Comparison of ENCODE assay signal across 17 mouse cellular contexts in genomic region chr11:52280566-52281455, GRCm38 (mm10). TPM values are rescaled to one million over a fixed set of nuclear protein-coding genes. Genes with fewer than 3 reads are reported as not detected.
DNase-seq lines count a peak whose midpoint lies in the region; ATAC-seq and TF ChIP-seq lines count a peak whose summit lies in the region.
"Had no signal": no experiment of that assay in that cellular context is flagged by ENCODE, and none has a peak within 500 bp of the region (broad histone marks: within the 10 kb centered on the region; RNA-seq: fewer than 3 reads in every experiment).

No protein-coding gene starts in this region.

- 84% methylated on average over 11 of the region's 11 CpGs for WGBS in heart, embryonic 15.5 days
- WGBS in neural tube, embryonic 11.5 days, result 87% methylated on average over 11 of the region's 11 CpGs
- 89% methylated on average over 11 of the region's 11 CpGs for WGBS in neural tube, embryonic 15.5 days
- 19% methylated on average over 11 of the region's 11 CpGs for WGBS in thymus, adult 2 months
- 92% methylated on average over 11 of the region's 11 CpGs for WGBS in intestine, postnatal 0 days

- no peak overlapping the region for H3K27ac ChIP-seq in heart, embryonic 15.5 days
- no peak overlapping the region for H3K27ac ChIP-seq in neural tube, embryonic 11.5 days (ENCODE audit: low read depth, low read length)
- H3K27ac ChIP-seq in neural tube, embryonic 15.5 days (replicated peaks), result no peak overlapping the region
- peak overlapping the region; percentile 96 for H3K27ac ChIP-seq in thymus, adult 2 months (ENCODE audit: control insufficient read depth, insufficient read depth, low read length)
- no peak overlapping the region for H3K27ac ChIP-seq in intestine, postnatal 0 days (ENCODE audit: low read depth, low read length)
- H3K27ac ChIP-seq: hindbrain, postnatal 0 days; limb, embryonic 15.5 days; midbrain, embryonic 15.5 days had no signal

- intact Hi-C loops in heart, postnatal 25 days (cut with DNase I), result no loop called here

- ATAC-seq in heart, embryonic 15.5 days (replicated peaks; ENCODE audit: insufficient number of reproducible peaks, insufficient read depth, low FRiP score, low read depth), result no peak
- ATAC-seq in neural tube, embryonic 11.5 days (ENCODE audit: insufficient read depth, low FRiP score, low TSS enrichment), result no peak
- no peak for ATAC-seq in neural tube, embryonic 15.5 days (ENCODE audit: low FRiP score)
- ATAC-seq in intestine, postnatal 0 days, result no peak
- ATAC-seq: hindbrain, postnatal 0 days; midbrain, embryonic 15.5 days had no signal

- no peak for TF ChIP-seq CTCF in thymus, adult 2 months (IDR thresholded peaks at IDR 0.05; ENCODE audit: borderline replicate concordance, control insufficient read depth, extremely low read depth, insufficient read depth, low read length, poor library complexity)
- no peak for TF ChIP-seq CTCF in intestine, postnatal 0 days (IDR thresholded peaks at IDR 0.05; ENCODE audit: low read depth)

- peak overlapping the region; percentile 62; the same call in 1 of the 2 replicates for H3K4me3 ChIP-seq in heart, embryonic 15.5 days
- H3K4me3 ChIP-seq in neural tube, embryonic 11.5 days (ENCODE audit: low read depth, low read length), result no peak overlapping the region
- no peak overlapping the region for H3K4me3 ChIP-seq in neural tube, embryonic 15.5 days (replicated peaks)
- H3K4me3 ChIP-seq in thymus, adult 2 months (ENCODE audit: control insufficient read depth, insufficient read depth, low read length), result peak overlapping the region; percentile 90
- no peak overlapping the region for H3K4me3 ChIP-seq in intestine, postnatal 0 days (ENCODE audit: low read depth, low read length)
- H3K4me3 ChIP-seq: megakaryocyte, embryonic 14.5 days; midbrain, embryonic 15.5 days had no signal

- DNase-seq in heart, postnatal 25 days (ENCODE audit: low spot score), result no peak
- peak; percentile 9 for DNase-seq in neural tube, embryonic 11.5 days (ENCODE audit: low spot score)
- peak; percentile 57 for DNase-seq in thymus, adult 2 months
- no peak for DNase-seq in frontal cortex, postnatal 36 days (ENCODE audit: low spot score in 2 of 2)
- DNase-seq: adrenal gland, postnatal 25 days; cerebellum, adult 2 months; gastrocnemius, postnatal 25 days; kidney, adult 2 months; kidney, postnatal 4 days; right cerebral cortex, postnatal 25 days had no signal

- no peak for TF ChIP-seq POLR2A in thymus, adult 2 months (IDR thresholded peaks at IDR 0.05; ENCODE audit: control insufficient read depth, extremely low read depth, insufficient read depth, low read length, poor library complexity)

- no peaks in the 10 kb centered on the region for H3K36me3 ChIP-seq in heart, embryonic 15.5 days
- no peaks in the 10 kb centered on the region for H3K36me3 ChIP-seq in neural tube, embryonic 11.5 days (ENCODE audit: control insufficient read depth, insufficient read depth, low read length)
- no peaks in the 10 kb centered on the region for H3K36me3 ChIP-seq in neural tube, embryonic 15.5 days
- H3K36me3 ChIP-seq in thymus, adult 2 months (ENCODE audit: control insufficient read depth, insufficient read depth, low read length), result peaks cover 62% of the 10 kb centered on the region
- H3K36me3 ChIP-seq in intestine, postnatal 0 days (ENCODE audit: control insufficient read depth, insufficient read depth), result no peaks in the 10 kb centered on the region
- H3K36me3 ChIP-seq: midbrain, embryonic 15.5 days had no signal

- H3K9ac ChIP-seq in heart, embryonic 15.5 days, result no peak overlapping the region
- no peak overlapping the region for H3K9ac ChIP-seq in neural tube, embryonic 11.5 days (ENCODE audit: low read length)
- no peak overlapping the region for H3K9ac ChIP-seq in neural tube, embryonic 15.5 days (replicated peaks)
- no peak overlapping the region for H3K9ac ChIP-seq in intestine, postnatal 0 days (ENCODE audit: low read depth, low read length)
- H3K9ac ChIP-seq: limb, embryonic 15.5 days; midbrain, embryonic 15.5 days had no signal

- H3K4me1 ChIP-seq in heart, embryonic 15.5 days (replicated peaks), result peaks cover 27% of the 10 kb centered on the region
- H3K4me1 ChIP-seq in neural tube, embryonic 11.5 days (ENCODE audit: control insufficient read depth, insufficient read depth, low read length), result peaks cover 6% of the 10 kb centered on the region
- peaks cover 24% of the 10 kb centered on the region for H3K4me1 ChIP-seq in neural tube, embryonic 15.5 days
- peaks cover 22% of the 10 kb centered on the region for H3K4me1 ChIP-seq in thymus, adult 2 months (replicated peaks; ENCODE audit: control insufficient read depth, insufficient read depth, low read length)
- H3K4me1 ChIP-seq in intestine, postnatal 0 days (replicated peaks; ENCODE audit: control insufficient read depth, insufficient read depth, low read length), result 0 out of 2 replicates have a peak, but pooled peaks cover 5% of the 10 kb centered on the region

- H3K9me3 ChIP-seq in heart, embryonic 15.5 days (replicated peaks), result no peaks in the 10 kb centered on the region
- H3K9me3 ChIP-seq in neural tube, embryonic 11.5 days (ENCODE audit: control insufficient read depth, low read length), result no peaks in the 10 kb centered on the region
- H3K9me3 ChIP-seq in neural tube, embryonic 15.5 days (replicated peaks), result no peaks in the 10 kb centered on the region
- no peaks in the 10 kb centered on the region for H3K9me3 ChIP-seq in intestine, postnatal 0 days (ENCODE audit: control insufficient read depth)
- H3K9me3 ChIP-seq: limb, embryonic 15.5 days; megakaryocyte, embryonic 14.5 days; midbrain, embryonic 15.5 days had no signal

- peaks cover 20% of the 10 kb centered on the region for H3K27me3 ChIP-seq in heart, embryonic 15.5 days
- H3K27me3 ChIP-seq in neural tube, embryonic 11.5 days (ENCODE audit: control insufficient read depth, insufficient read depth, low read length), result peaks cover 19% of the 10 kb centered on the region
- peaks cover 28% of the 10 kb centered on the region for H3K27me3 ChIP-seq in neural tube, embryonic 15.5 days (replicated peaks)
- H3K27me3 ChIP-seq in thymus, adult 2 months (ENCODE audit: control insufficient read depth, insufficient read depth, low read length), result no peaks in the 10 kb centered on the region
- H3K27me3 ChIP-seq in intestine, postnatal 0 days (replicated peaks; ENCODE audit: control insufficient read depth, insufficient read depth, low read length), result no peaks in the 10 kb centered on the region; the same call in 1 of the 2 replicates

- peak overlapping the region; percentile 98; the same call in 1 of the 2 replicates for H3K4me2 ChIP-seq in heart, embryonic 15.5 days
- no peak overlapping the region for H3K4me2 ChIP-seq in neural tube, embryonic 11.5 days (ENCODE audit: low read depth)
- no peak overlapping the region for H3K4me2 ChIP-seq in neural tube, embryonic 15.5 days
- H3K4me2 ChIP-seq in intestine, postnatal 0 days (replicated peaks; ENCODE audit: low read depth), result no peak overlapping the region
- H3K4me2 ChIP-seq: limb, embryonic 15.5 days had no signal

RNA-seq across cellular contexts. Expression of gene Tcf7, which starts 2.0 kb away (rescaled TPM):
- 5.0 and 36.0 TPM in 2 replicates for polyA plus RNA-seq in heart, embryonic 15.5 days (2015; fragmentation: Nextera tagmentation; extraction: Ambion mirVana)
- under 1 TPM; 0.70 to 0.75 TPM for total RNA-seq in heart, postnatal 25 days (2021)
- 10.6 and 12.7 TPM in 2 replicates for polyA plus RNA-seq in neural tube, embryonic 11.5 days (2014; fragmentation: Nextera tagmentation; extraction: Ambion mirVana)
- polyA plus RNA-seq in neural tube, embryonic 15.5 days (2015; fragmentation: Nextera tagmentation; extraction: Ambion mirVana), result 5.0 and 50.9 TPM in 2 replicates
- polyA plus RNA-seq in thymus, adult 2 months (2012; rRNA removed), result 2,910 and 3,273 TPM in 2 replicates
- polyA plus RNA-seq in intestine, postnatal 0 days (2015; fragmentation: Nextera tagmentation; extraction: Ambion mirVana), result 3.3 TPM in 2 replicates

RNA-seq across cellular contexts. Expression of gene Skp1a, which starts 49.0 kb away (rescaled TPM):
- polyA plus RNA-seq in heart, embryonic 15.5 days (2015; fragmentation: Nextera tagmentation; extraction: Ambion mirVana), result 464 and 512 TPM in 2 replicates
- 100 to 1,000 TPM; 236 to 255 TPM for total RNA-seq in heart, postnatal 25 days (2021)
- polyA plus RNA-seq in neural tube, embryonic 11.5 days (2014; fragmentation: Nextera tagmentation; extraction: Ambion mirVana), result 915 and 972 TPM in 2 replicates
- 1,008 and 1,082 TPM in 2 replicates for polyA plus RNA-seq in neural tube, embryonic 15.5 days (2015; fragmentation: Nextera tagmentation; extraction: Ambion mirVana)
- 35.1 and 35.9 TPM in 2 replicates for polyA plus RNA-seq in thymus, adult 2 months (2012; rRNA removed)
- polyA plus RNA-seq in intestine, postnatal 0 days (2015; fragmentation: Nextera tagmentation; extraction: Ambion mirVana), result 605 and 624 TPM in 2 replicates

Comparison
In these comparisons a context has a peak if more than half of its experiments do, and no peak if none do; other contexts are left out.
1. H3K4me3 ChIP-seq: peak in heart, embryonic 15.5 days (single experiment) and thymus, adult 2 months (single experiment); none in neural tube, embryonic 11.5 days (single experiment), neural tube, embryonic 15.5 days (single experiment) and intestine, postnatal 0 days (single experiment).
2. DNase-seq: peak in neural tube, embryonic 11.5 days (single experiment) and thymus, adult 2 months (single experiment); none in heart, postnatal 25 days (single experiment) and frontal cortex, postnatal 36 days (0 of 2).
3. RNA of gene Tcf7, which starts 2.0 kb away (polyA plus RNA-seq): 2,910 to 3,273 TPM in thymus, adult 2 months; 10.6 to 12.7 TPM in neural tube, embryonic 11.5 days, 5.0 to 36.0 TPM in heart, embryonic 15.5 days, 5.0 to 50.9 TPM in neural tube, embryonic 15.5 days and 3.3 TPM in intestine, postnatal 0 days; every median in the first group is over 10 times any median in the second.
4. RNA of gene Skp1a, which starts 49.0 kb away (polyA plus RNA-seq): 1,008 to 1,082 TPM in neural tube, embryonic 15.5 days, 915 to 972 TPM in neural tube, embryonic 11.5 days, 605 to 624 TPM in intestine, postnatal 0 days and 464 to 512 TPM in heart, embryonic 15.5 days; 35.1 to 35.9 TPM in thymus, adult 2 months; every median in the first group is over 10 times any median in the second.